Mouse (Mus musculus) adrenal gland, postnatal 14 days (tissue): ENCODE data around the gene Vps37d. TPM values are rescaled to one million over a fixed set of nuclear protein-coding genes. Genes with fewer than 3 reads are reported as not detected.
"Not testable (repeated sequence)": the region's sequence is repeated elsewhere in the genome, so short reads cannot be mapped to it uniquely, and the experiment has no call there.

Experiments
- DNase-seq: peaks from one replicate; pipeline ENCODE4 v3.0.0; 2021; ENCODE audit warnings: mixed read lengths
- total RNA-seq: library from RNA; stranded (reverse); gene quantifications from 2 replicates; pipeline ENCODE4 v1.2.3, GENCODE M21; 2021

The Vps37d gene
- total RNA-seq, 1 experiment from 2014 or later: 2.2 TPM

GRCm38 (mm10) chr5:135075655-135076054, 2.4 kb downstream of the Vps37d start:
- no peak for DNase-seq

GRCm38 (mm10) chr5:135073349-135074150, 4.5 kb downstream of the Vps37d start:
- no peak for DNase-seq

DNA sequence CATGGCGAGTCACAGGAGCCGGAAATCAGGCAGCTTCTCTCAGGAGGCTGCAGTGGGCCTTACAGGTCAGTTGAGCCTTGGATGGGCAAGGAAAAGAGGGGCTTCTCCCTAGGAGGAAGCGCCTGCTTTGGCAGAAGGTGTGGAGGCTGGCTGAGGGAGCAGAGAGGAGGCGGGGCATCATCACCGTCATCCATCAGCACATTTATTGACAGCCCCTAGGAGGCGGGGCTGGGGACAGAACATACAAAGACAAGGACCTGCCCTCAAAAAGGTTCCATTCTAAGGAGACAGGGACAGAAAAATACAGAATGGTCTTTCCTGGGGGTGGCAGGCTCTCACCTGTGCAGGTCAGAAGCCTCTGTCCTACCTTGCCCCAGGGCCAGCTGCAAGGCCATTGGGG, 5.3 kb downstream of the Vps37d start:
- DNase-seq: no peak

- no peak for DNase-seq
Measured at GRCm38 (mm10) chr5:135072061-135072460, 6.0 kb downstream of the Vps37d start.

- no peak for DNase-seq
Measured at GRCm38 (mm10) chr5:135070448-135070847, 7.6 kb downstream of the Vps37d start.

GRCm38 (mm10) chr5:135066008-135066407, 12.1 kb downstream of the Vps37d start:
- no peak for DNase-seq

DNA sequence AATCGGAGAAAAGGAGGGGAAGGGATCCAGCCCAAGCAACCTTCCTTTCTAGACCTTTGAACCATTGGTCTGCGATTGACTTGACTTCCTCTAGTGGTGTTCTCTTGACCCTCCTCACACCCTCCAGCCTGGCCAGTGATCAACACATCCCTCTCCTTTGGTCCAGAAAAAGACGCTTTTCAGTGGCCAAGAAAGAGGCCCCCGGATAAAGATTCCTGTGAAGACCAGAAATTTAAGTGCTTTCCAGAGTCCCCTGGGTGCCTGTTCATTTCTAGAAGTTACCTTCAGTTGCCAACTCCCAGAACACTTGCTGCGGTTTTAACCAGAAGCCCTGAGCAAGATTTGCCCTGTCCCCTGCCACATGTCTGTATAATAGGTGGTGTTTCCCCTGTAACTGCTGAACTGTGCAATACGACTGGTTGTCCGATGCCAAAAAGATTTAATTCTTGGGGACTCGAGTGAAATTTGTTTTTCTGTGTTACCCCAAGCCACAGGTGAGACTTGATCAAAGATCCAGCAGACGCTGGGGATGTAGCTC, 13.1 kb downstream of the Vps37d start, which contains the start of gene Bud23:
Bud23 (minus strand) TSS at position 51 of the 538 bp plus-strand sequence.
- not testable (repeated sequence) for DNase-seq

DNA sequence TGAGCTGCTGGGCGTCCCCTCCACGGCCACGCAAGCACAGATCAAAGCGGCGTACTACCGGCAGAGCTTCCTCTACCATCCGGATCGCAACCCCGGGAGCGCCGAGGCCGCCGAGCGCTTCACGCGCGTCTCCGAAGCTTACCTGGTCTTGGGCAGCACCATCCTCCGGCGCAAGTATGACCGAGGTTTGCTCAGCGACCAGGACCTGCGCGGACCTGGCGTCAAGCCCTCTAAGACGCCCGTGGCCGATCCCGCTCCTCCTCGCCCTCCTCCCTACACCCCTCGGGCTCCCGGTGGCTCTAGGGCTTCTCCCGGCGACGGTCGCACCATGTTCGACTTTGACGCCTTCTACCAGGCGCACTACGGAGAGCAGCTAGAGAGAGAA, 13.7 kb downstream of the Vps37d start:
- no peak for DNase-seq

- DNase-seq: peak; percentile 98
Measured at GRCm38 (mm10) chr5:135063629-135064381, 14.3 kb downstream of the Vps37d start, which contains the start of gene Dnajc30. Gene Dnajc30 (plus strand): TSS chr5:135064202.

DNA sequence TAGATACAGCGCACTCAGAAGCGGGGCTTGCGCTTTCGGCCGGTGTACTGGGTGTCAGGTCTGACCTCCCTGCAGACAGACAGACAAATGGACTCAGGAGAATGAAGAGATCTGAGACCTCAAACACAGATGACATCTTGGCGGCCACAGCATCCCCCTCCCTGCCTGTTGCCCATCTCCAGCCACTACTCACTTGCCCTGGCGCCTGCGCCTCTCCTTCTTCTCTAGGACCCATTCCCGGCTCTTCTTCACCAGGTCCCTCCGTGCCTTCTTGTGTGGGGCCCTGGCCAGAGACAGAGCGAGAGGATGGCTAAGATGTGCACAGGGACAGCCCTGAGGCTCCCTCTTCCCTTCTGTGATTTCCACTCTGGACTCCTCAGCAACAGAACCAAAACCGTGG, 24.7 kb downstream of the Vps37d start:
- no peak for DNase-seq

DNA sequence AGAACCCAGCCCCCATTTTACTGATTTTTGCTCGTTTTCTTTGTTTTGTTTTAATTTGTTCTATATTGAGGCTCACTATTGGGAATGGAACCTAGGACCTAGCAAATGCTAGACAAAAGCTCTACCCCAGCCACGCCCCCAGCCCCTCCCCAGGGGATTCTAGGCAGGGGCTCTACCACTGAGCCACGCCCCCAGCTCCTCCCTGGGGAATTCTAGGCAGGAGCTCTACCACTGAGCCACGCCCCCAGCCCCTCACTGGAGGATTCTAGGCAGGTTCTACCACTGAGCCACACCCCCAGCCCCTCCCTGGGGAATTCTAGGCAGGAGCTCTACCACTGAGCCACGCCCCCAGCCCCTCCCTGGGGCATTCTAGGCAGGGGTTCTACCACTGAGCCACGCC, 28.8 kb downstream of the Vps37d start:
- not testable (repeated sequence) for DNase-seq

DNA sequence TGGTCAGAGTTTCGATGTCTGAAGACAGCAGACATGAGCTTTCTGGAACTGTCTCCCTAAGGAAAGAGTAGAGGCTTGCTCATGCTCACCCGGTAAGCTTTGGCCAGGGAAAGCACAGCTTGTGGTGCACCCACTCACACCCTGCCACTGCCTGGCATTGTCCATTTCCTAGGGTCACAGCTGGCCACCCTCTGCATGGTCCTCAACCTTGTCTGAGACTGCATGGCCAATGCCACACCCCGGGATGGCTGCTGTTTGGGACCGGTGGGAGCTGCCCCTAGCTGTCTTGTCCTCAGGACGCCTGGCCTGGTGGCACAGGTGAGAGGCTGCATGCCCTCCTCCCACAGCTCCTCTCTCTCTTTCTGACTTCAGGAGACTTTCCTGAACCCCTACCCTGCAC, 29.5 kb downstream of the Vps37d start:
- DNase-seq: no peak

GRCm38 (mm10) chr5:135044575-135044974, 33.5 kb downstream of the Vps37d start:
- no peak for DNase-seq

DNA sequence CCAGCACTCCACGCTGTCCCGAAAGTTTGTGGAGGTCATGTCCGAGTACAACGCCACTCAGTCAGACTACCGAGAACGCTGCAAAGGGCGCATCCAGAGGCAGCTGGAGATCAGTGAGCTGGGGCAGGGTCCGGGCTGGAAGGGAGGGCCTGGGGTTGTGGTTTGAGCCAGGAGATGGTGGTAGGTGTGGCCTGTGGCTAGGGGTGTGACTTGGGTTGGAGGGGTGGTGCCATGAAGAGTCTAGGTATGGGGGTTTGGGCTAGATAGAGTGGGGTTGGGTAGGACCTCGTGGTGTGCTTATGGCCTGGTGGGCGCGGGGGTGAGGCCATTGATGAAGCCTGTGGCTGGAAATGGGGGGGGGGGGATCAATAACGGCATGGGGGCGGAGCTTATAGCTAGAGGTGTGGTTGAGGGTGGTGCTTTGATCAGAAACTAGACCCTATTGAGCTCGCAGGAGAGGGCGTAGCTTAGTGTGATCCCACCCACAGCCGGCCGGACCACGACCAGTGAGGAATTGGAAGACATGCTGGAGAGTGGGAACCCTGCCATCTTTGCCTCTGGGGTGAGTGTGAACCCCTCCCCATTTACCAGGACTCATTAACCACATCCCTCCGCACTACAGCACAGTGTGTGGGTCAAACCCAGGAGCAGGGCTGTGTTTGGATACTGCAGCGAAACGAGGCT, 35.8 kb downstream of the Vps37d start:
- DNase-seq: no peak

- peak; percentile 68 for DNase-seq
Measured at GRCm38 (mm10) chr5:135040777-135041176, 37.3 kb downstream of the Vps37d start.

DNA sequence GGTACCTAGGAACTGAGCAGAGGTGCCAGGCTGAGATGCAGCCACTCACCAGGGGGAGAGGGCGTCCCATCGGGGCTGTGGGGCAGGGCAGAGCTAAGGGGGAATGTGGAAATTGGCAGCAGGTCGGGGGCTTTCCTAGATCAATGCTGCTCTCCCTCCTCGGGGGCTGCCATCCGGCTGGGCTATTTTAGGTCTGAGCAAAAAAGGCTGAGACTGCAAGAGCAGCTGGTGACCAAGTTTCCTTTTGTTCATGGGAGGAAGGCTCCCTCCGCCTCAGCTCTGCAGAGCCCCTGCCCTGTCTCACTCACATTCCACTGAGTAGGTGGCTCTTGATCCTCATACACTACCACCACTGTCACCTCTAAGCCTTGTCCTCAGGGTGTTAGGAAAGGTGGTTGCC, 38.0 kb downstream of the Vps37d start:
- DNase-seq: no peak

GRCm38 (mm10) chr5:135039541-135039940, 38.5 kb downstream of the Vps37d start:
- DNase-seq: no peak

GRCm38 (mm10) chr5:135037946-135038345, 40.1 kb downstream of the Vps37d start:
- DNase-seq: no peak

GRCm38 (mm10) chr5:135035608-135036359, 42.3 kb downstream of the Vps37d start:
- DNase-seq: peak; percentile 66

DNA sequence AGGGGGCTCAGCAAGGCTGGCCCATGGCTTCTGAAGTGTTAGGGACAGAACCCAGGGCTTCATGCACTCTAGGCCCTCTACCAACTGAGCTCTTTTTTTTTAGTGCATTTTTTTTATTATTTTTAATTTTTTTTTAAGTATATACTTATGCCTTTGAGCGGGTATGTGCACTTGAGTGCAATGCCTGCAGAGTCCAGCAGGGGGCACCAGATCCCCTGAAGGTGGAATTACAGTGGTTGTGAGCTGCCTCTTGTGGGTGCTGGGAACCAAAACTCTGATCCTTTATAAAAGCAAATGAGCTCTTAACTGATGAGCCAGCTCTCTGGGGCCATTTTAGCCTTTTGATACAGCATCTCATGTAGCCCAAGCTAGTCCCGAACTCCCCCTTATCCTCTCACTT, 43.5 kb downstream of the Vps37d start:
- no peak for DNase-seq

- DNase-seq: no peak
Measured at GRCm38 (mm10) chr5:135032581-135032980, 45.5 kb downstream of the Vps37d start.
